Mouse (Mus musculus) embryonic facial prominence, embryonic 12.5 days (tissue): ENCODE data around the gene Tlk1. TPM values are rescaled to one million over a fixed set of nuclear protein-coding genes. Genes with fewer than 3 reads are reported as not detected.

Experiments
- ATAC-seq: fragments of 200-750 bp; cut with Nextera tagmentation; 2 replicates; pipeline ENCODE4 v1.8.0; 2017; ENCODE audit not compliant: insufficient number of reproducible peaks, insufficient read depth, low FRiP score, low TSS enrichment
- H3K27ac ChIP-seq: fragments of 300-500 bp; sonication (generic); 2 replicates; pipeline ENCODE4 v1.5.1; 2016; ENCODE audit warnings: mild to moderate bottlenecking
- H3K27me3 ChIP-seq: fragments of 300-500 bp; sonication (generic); 2 replicates; pipeline ENCODE4 v1.6.1; 2016; ENCODE audit warnings: mild to moderate bottlenecking, moderate library complexity
- H3K36me3 ChIP-seq: fragments of 300-500 bp; sonication (generic); 2 replicates; pipeline ENCODE4 v1.6.1; 2016; ENCODE audit warnings: mild to moderate bottlenecking
- H3K4me1 ChIP-seq: fragments of 300-500 bp; sonication (generic); 2 replicates; pipeline ENCODE4 v1.6.1; 2016
- H3K4me2 ChIP-seq: fragments of 300-500 bp; sonication (generic); replicated peaks from 2 replicates; pipeline ENCODE4 v1.6.1; 2016; ENCODE audit warnings: mild to moderate bottlenecking, moderate library complexity
- H3K4me3 ChIP-seq: fragments of 300-500 bp; sonication (generic); 2 replicates; pipeline ENCODE4 v1.5.1; 2016; ENCODE audit warnings: mild to moderate bottlenecking
- H3K9ac ChIP-seq: fragments of 300-500 bp; sonication (generic); 2 replicates; pipeline ENCODE4 v1.6.1; 2016; ENCODE audit warnings: mild to moderate bottlenecking, moderate library complexity
- H3K9me3 ChIP-seq: fragments of 300-500 bp; sonication (generic); 2 replicates; pipeline ENCODE4 v1.6.1; 2016; ENCODE audit warnings: mild to moderate bottlenecking, moderate library complexity
- WGBS: fragments of 180-500 bp; shearing (Covaris S2); methylation state at CpG from one replicate; pipeline ENCODE4 v1.1.7; 2016; 5-methylcytosine and 5-hydroxymethylcytosine counted together
- polyA plus RNA-seq: library from polyadenylated mRNA; unstranded; fragments of >200 nt; fragmentation: Nextera tagmentation; extraction: Ambion mirVana; gene quantifications from 2 replicates; pipeline ENCODE4 v1.2.1, GENCODE M21; 2016

The Tlk1 gene
- polyA plus RNA-seq, 1 experiment from 2014 or later = 40.2 TPM

DNA sequence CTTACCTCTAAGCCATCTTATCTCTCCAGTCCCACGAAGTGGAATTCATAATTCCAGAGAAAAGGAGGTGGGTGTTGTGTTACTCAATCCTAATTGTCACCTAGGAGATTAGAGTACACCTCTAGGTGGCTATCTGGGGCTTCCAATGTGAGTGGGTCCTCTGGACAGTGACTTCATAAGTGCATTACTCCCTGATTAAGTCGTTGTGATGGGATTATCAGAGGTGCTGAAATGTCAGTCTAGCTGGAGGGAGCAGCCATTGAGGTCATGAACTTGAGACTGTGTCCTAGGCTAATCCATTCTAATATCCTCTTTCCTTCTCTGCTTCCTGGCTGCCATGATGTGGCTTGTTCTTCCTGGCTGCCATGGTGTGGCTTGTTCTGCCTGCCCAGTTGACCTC, 155.6 kb downstream of the Tlk1 start:
- H3K27ac ChIP-seq = no peak overlapping the region
- no peaks in the 10 kb centered on the region for H3K36me3 ChIP-seq
- H3K4me1 ChIP-seq = no peaks in the 10 kb centered on the region
- no peaks in the 10 kb centered on the region for H3K9me3 ChIP-seq
- no peaks in the 10 kb centered on the region for H3K27me3 ChIP-seq
- no peak for ATAC-seq
- 65% methylated on average over 2 of the region's 2 CpGs for WGBS
- H3K4me3 ChIP-seq = no peak overlapping the region
- H3K9ac ChIP-seq = no peak overlapping the region
- H3K4me2 ChIP-seq = no peak overlapping the region

DNA sequence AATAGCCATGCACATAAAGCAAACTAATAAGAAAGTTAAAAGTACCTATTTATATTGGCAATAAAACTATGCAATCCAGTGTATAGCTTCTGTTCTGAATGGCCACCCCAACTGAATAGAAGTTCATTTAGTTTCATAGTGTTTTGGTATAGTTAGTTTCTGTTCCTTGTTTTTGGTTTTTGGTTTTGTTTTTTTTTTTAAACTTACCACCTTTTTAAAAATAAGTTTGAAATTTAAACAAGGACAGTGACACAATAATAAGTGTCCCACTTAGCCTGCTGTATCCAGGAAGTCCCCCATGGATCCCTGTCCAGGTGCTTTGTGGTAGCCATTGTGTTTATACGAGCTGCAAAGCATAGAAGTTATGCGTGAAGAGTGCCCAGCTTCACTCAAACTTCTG, 156.3 kb downstream of the Tlk1 start:
- H3K36me3 ChIP-seq = no peaks in the 10 kb centered on the region
- no peak overlapping the region for H3K4me3 ChIP-seq
- WGBS = 82% methylated on average over 2 of the region's 2 CpGs
- no peak overlapping the region for H3K9ac ChIP-seq
- no peak overlapping the region for H3K27ac ChIP-seq
- H3K9me3 ChIP-seq = no peaks in the 10 kb centered on the region
- no peak for ATAC-seq
- H3K27me3 ChIP-seq = no peaks in the 10 kb centered on the region
- no peaks in the 10 kb centered on the region for H3K4me1 ChIP-seq
- H3K4me2 ChIP-seq = no peak overlapping the region

DNA sequence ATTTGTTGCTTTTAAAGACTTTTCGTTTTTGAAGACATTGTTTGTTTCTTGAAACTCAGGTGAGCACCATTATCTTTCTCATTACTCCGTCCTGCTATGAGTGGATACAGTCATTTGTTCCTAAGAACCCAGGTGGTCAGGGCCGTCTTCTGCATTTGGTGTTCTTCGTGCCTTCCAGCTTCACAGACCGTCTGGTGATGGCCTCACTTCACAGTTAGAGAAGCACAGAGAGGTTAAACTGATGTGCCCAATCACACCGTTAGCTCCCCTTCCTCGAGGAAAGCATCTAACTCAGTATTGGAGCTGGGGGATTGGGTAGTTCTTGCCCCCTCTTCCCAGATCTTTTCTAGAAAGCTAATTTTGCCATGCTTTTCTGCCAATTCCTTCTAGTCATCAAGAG, 158.5 kb downstream of the Tlk1 start:
- Histone ChIP-seq H3K9ac (no peak overlapping the region), H3K4me1 (peaks cover 16% of the 10 kb centered on the region), H3K36me3 (no peaks in the 10 kb centered on the region), H3K4me3 (no peak overlapping the region), H3K4me2 (no peak overlapping the region), H3K9me3 (no peaks in the 10 kb centered on the region), H3K27ac (no peak overlapping the region), H3K27me3 (no peaks in the 10 kb centered on the region)
- no peak for ATAC-seq
- WGBS = 92% methylated on average over 7 of the region's 7 CpGs

DNA sequence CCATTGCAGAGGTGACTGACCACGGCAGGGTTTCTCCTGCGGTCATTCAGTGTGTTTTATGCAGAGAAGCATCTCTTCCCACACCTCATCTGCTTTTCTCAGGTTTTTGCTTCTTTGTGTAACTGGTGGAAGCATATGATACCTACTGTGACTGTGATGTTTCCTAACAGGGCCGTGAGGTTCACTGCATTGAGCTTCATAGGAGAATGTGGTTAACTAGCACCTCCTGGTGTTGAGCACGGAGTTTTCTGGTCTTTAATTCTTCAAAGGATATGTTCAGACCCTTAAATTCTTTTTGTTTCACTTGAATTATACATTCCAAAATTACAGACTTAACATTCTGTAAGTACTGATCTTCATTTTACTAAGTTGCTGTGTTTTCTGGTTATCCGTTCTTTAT, 161.8 kb downstream of the Tlk1 start:
- no peak overlapping the region for H3K27ac ChIP-seq
- WGBS = 83% methylated on average over 5 of the region's 5 CpGs
- H3K36me3 ChIP-seq = no peaks in the 10 kb centered on the region
- no peaks in the 10 kb centered on the region for H3K9me3 ChIP-seq
- no peak overlapping the region for H3K4me3 ChIP-seq
- ATAC-seq = no peak
- H3K27me3 ChIP-seq = no peaks in the 10 kb centered on the region
- no peak overlapping the region for H3K9ac ChIP-seq
- H3K4me1 ChIP-seq = peaks cover 16% of the 10 kb centered on the region
- H3K4me2 ChIP-seq = no peak overlapping the region

Other genes with a start within 250 kb of the Tlk1 start
- 149 and 150 TPM in 2 replicates for gene Gorasp2, start 164.2 kb downstream of the Tlk1 start, polyA plus RNA-seq
- gene Gm26558, start 163.6 kb downstream of the Tlk1 start, polyA plus RNA-seq = 6.2 and 6.5 TPM in 2 replicates
- gene Dcaf17, start 229.6 kb upstream of the Tlk1 start, polyA plus RNA-seq = 29.6 and 31.8 TPM in 2 replicates
- gene Mettl8, start 229.9 kb upstream of the Tlk1 start, polyA plus RNA-seq = 17.9 and 20.0 TPM in 2 replicates